Mouse (Mus musculus) small intestine, adult 2 months (tissue): ENCODE results near the gene Dedd2. TPM values are rescaled to one million over a fixed set of nuclear protein-coding genes. Genes with fewer than 3 reads are reported as not detected.

ENCODE experiments used
- H3K27ac ChIP-seq: fragments of 200-500 bp; 2 replicates; pipeline ENCODE4 v1.5.1; 2012; ENCODE audit warnings: low read depth, low read length, control low read depth, inconsistent platforms; ENCODE audit not compliant: insufficient read depth
- H3K27me3 ChIP-seq: fragments of 200-500 bp; 2 replicates; pipeline ENCODE4 v1.6.1; 2012; ENCODE audit warnings: mild to moderate bottlenecking, moderate library complexity, low read length, inconsistent platforms; ENCODE audit not compliant: control insufficient read depth, insufficient read depth
- H3K36me3 ChIP-seq: fragments of 200-500 bp; 2 replicates; pipeline ENCODE4 v1.6.1; 2012; ENCODE audit warnings: mild to moderate bottlenecking, low read length, control low read depth, inconsistent platforms; ENCODE audit not compliant: control insufficient read depth, insufficient read depth
- H3K4me1 ChIP-seq: fragments of 200-500 bp; 2 replicates; pipeline ENCODE4 v1.6.1; 2012; ENCODE audit warnings: low read length, inconsistent platforms, mixed read lengths; ENCODE audit not compliant: control insufficient read depth, insufficient read depth, insufficient read length
- H3K4me3 ChIP-seq: fragments of 200-500 bp; 2 replicates; pipeline ENCODE4 v1.5.1; 2012; ENCODE audit warnings: low read depth, mild to moderate bottlenecking, control low read depth, inconsistent platforms, low read length, moderate library complexity
- CTCF ChIP-seq: fragments of 200-500 bp; IDR thresholded peaks from 2 replicates; pipeline ENCODE4 v1.5.1; 2012; ENCODE audit warnings: low read depth, mild to moderate bottlenecking, control low read depth, inconsistent platforms, low read length, moderate library complexity, mixed read lengths; ENCODE audit not compliant: insufficient replicate concordance, insufficient read length; ENCODE audit errors: extremely low read depth
- POLR2A ChIP-seq: fragments of 200-500 bp; IDR thresholded peaks from 2 replicates; pipeline ENCODE4 v1.6.1; 2012; ENCODE audit warnings: low read depth, mild to moderate bottlenecking, control low read depth, inconsistent platforms, low read length, moderate library complexity
- WGBS: fragments of 180-500 bp; shearing (Covaris S2); methylation state at CpG from one replicate; pipeline ENCODE4 v1.1.7; 2018; 5-methylcytosine and 5-hydroxymethylcytosine counted together
- polyA plus RNA-seq: library from polyadenylated mRNA; depleted of rRNA; stranded (reverse); fragments of >200 nt; gene quantifications from 2 replicates; pipeline ENCODE4 v1.2.3, GENCODE M21; 2012

The Dedd2 gene
- polyA plus RNA-seq, 1 experiment: 135 TPM

- H3K4me3 ChIP-seq: peak overlapping the region; percentile 82
- H3K27ac ChIP-seq: peak overlapping the region; percentile 87
- H3K27me3 ChIP-seq: no peaks in the 10 kb centered on the region
- under 1% methylated on average over 25 of the region's 25 CpGs for WGBS
- H3K4me1 ChIP-seq: peaks cover 14% of the 10 kb centered on the region
- peaks cover 11% of the 10 kb centered on the region for H3K36me3 ChIP-seq
- TF ChIP-seq CTCF: no peak
- no peak for TF ChIP-seq POLR2A
These were observed 28.5 kb upstream of the Dedd2 start for GRCm38 (mm10) chr7:25248846-25249313.

DNA sequence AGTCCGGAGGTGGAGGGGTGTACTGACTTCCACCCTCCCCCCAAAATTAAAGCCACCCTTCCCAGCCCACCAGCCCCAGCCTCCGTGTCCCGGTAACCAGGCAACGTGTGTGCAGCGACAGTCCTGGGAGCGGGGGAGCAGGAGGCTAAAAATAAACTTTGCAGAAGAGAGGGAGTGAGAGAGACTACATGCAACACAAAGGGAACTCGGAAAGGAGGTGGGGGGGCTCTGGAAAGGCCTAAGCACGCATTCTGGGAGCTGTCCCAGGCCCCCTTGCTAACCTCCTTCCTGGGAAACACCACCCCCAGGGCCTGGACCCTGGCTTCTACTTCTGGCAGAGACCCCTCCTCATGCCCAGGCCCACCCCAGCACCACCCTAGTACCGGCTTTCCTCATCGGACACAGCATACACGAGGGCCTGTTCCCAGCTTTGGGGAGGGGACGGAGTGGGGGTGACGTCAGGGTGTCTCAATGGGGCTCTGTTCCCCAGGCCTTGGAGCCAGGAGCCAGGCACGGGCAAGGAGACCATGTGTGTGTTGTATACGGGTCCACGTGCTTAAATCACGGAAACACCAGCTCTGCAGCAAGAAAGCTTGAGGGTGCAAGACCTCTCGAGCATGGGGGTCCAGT lies 27.7 kb upstream of the Dedd2 start:
- no peak for TF ChIP-seq POLR2A
- no peak for TF ChIP-seq CTCF
- peak overlapping the region; percentile 32 for H3K27ac ChIP-seq
- H3K4me3 ChIP-seq: peak overlapping the region; percentile 82
- peaks cover 14% of the 10 kb centered on the region for H3K4me1 ChIP-seq
- 13% methylated on average over 18 of the region's 18 CpGs for WGBS
- no peaks in the 10 kb centered on the region for H3K27me3 ChIP-seq
- H3K36me3 ChIP-seq: peaks cover 11% of the 10 kb centered on the region

DNA sequence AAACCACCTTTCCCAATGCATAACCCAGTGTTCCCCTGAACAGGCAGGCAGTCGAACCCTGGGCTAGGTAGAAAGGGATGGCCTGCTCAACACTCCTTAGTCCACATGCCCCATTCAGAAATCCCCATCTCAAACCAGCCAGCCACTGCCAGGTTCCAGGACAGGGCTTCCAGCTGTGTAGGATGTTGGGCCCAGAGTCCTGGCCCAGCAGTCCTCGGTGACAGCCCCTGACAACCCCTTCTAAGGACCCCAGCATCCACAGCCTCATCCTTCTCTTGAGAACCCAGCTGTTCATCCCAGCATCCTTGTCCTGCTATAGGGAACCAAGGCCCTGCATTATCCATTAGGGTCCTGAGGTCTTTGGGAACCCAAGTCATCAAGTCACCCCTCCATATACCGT lies 27.1 kb upstream of the Dedd2 start:
- Histone ChIP-seq H3K36me3 (peaks cover 11% of the 10 kb centered on the region), H3K4me3 (no peak overlapping the region; the same call in 1 of the 2 replicates)

DNA sequence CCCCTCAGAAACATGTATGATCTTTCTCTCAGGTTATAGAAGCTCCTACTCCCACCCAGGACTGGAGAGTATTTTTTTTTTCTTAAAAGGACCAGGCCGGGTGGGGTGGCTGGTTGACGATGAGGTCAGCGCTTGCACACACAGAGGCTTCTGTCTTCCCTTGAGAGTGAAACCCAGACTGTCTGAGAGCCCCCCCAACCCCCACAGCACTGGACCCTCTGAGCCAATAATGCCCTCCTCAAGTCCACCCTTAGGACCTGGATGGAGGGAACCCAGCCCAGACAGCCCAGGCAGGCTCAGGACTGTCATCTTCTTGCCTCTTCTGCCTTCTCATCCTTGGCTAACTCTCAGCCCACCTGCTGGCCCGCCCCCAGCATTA lies 26.3 kb upstream of the Dedd2 start:
- H3K4me3 ChIP-seq: no peak overlapping the region
- 43% methylated on average over 4 of the region's 4 CpGs for WGBS
- no peaks in the 10 kb centered on the region for H3K27me3 ChIP-seq
- peak overlapping the region; percentile 21; the same call in 1 of the 2 replicates for H3K27ac ChIP-seq
- TF ChIP-seq POLR2A (no peak), CTCF (no peak)
- H3K4me1 ChIP-seq: peaks cover 14% of the 10 kb centered on the region
- H3K36me3 ChIP-seq: peaks cover 11% of the 10 kb centered on the region

More for the DNA sequence above, 27.1 kb upstream of the Dedd2 start:
- TF ChIP-seq CTCF (no peak), POLR2A (no peak)
- Histone ChIP-seq H3K4me1 (peaks cover 14% of the 10 kb centered on the region), H3K27ac (0 out of 2 replicates have a peak overlapping the region, but pooled peaks have one; percentile 12), H3K27me3 (no peaks in the 10 kb centered on the region)
- WGBS: 21% methylated on average over 3 of the region's 3 CpGs

GRCm38 (mm10) chr7:25246079-25246758 lies 25.8 kb upstream of the Dedd2 start:
- no peak for TF ChIP-seq CTCF
- no peak for TF ChIP-seq POLR2A
- H3K4me1 ChIP-seq: peaks cover 13% of the 10 kb centered on the region
- no peaks in the 10 kb centered on the region for H3K27me3 ChIP-seq
- H3K36me3 ChIP-seq: peaks cover 11% of the 10 kb centered on the region
- WGBS: 39% methylated on average over 20 of the region's 20 CpGs
- H3K27ac ChIP-seq: peak overlapping the region; percentile 21; the same call in 1 of the 2 replicates
- H3K4me3 ChIP-seq: no peak overlapping the region

DNA sequence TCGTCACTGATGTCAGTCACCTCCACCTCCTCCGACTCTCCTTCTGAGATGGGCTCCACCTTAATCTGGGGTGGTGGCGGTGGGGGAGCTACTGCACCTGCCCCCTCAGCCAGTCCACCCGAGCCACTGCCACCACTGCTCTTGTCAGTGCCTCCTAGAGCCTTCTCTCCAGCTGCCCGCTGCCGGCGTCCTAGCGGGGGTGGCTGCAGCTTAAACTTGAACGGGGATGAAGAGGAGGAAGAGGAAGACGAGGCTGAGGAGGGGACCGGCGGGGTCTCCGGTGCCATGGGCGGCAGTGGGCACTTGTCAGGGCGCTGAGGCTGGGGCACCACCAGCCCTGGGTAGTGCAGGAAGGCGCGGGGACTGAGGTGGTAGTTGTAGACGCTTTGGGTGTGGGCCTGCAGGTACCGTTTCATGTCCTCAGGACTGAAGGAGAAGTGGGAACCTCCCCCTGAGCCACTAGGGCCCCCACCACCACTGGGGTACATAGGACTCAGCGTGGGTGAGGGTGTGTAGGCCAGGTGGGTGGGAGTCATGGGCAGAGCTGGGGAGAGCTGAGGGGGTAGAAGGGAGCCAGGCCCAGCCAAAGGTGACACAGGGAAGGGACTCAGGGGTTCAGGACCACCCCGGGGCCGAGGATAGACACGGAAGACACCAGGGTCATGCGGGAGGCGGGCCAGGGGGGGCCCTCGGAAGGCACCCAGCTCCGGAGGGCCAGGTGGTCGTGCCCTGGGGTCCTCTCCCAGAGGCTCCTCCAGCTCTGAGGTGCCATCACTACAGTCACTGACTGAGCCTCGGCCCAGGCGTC lies 24.4 kb upstream of the Dedd2 start:
- Histone ChIP-seq H3K27me3 (no peaks in the 10 kb centered on the region), H3K36me3 (peaks cover 11% of the 10 kb centered on the region), H3K4me3 (no peak overlapping the region), H3K4me1 (peaks cover 11% of the 10 kb centered on the region), H3K27ac (no peak overlapping the region)
- no peak for TF ChIP-seq CTCF
- no peak for TF ChIP-seq POLR2A
- 88% methylated on average over 30 of the region's 30 CpGs for WGBS

DNA sequence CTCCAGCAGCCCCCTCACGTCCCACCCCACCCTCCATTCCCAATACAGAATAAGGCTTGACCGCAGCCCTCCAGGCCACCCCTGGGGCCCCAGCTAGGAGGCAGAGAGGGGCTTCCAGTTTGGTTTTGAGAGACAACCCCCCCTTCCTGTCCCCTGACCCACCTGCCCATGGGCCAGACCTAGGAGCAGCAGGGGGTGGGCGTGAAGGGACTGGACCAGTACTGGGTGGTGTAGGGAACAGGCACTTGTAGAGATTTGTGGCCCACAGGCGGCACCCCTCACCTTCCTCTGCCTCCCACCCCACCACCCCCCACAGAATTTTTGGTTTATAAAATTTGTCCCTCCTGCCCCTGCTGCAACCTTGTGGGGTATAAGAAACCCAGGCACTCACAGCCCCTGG lies 22.9 kb upstream of the Dedd2 start:
- no peak for TF ChIP-seq CTCF
- 93% methylated on average over 4 of the region's 4 CpGs for WGBS

More for the DNA sequence above, 22.9 kb upstream of the Dedd2 start:
- Histone ChIP-seq H3K27me3 (no peaks in the 10 kb centered on the region), H3K4me3 (no peak overlapping the region), H3K36me3 (peaks cover 11% of the 10 kb centered on the region), H3K4me1 (peaks cover 9% of the 10 kb centered on the region), H3K27ac (no peak overlapping the region)
